Mouse (Mus musculus) Patski (cell line): ENCODE data around the gene Rpa1. TPM values are rescaled to one million over a fixed set of nuclear protein-coding genes. Genes with fewer than 3 reads are reported as not detected.

Source experiments
- ATAC-seq: fragments of 100-300 bp; one replicate; pipeline ENCODE4 v1.8.0; 2021
- CTCF ChIA-PET: fragments of 350-600 bp; sonication (Branson Sonifier 250); formaldehyde crosslinking; loops from one replicate; lab custom pipeline; 2022; ENCODE audit warnings: inconsistent platforms; lab: Charles Lee
- POLR2A ChIA-PET: fragments of 350-600 bp; sonication (Branson Sonifier 250); formaldehyde crosslinking; loops from one replicate; lab custom pipeline; 2022; ENCODE audit warnings: antibody characterized with exemption, inconsistent platforms; lab: Charles Lee
- DNase-seq: peaks from one replicate; pipeline ENCODE4 v3.0.0-alpha.2; 2011; ENCODE audit warnings: low read depth, low spot score
- H3K27me3 ChIP-seq: fragments of 371-371 bp; one replicate; pipeline ENCODE4 v1.5.1; 2021
- CTCF ChIP-seq: fragments of 100-300 bp; IDR thresholded peaks from one replicate; pipeline ENCODE4 v1.5.1; 2021
- in situ Hi-C: fragments of 300-500 bp; cut with MboI; formaldehyde crosslinking; loops from 3 replicates; pipeline ENCODE4 v1.11.1; 2018; ENCODE audit warnings: low pct_unique_long_range_greater_than_20kb, mixed read lengths
- polyA plus RNA-seq: library from polyadenylated mRNA; unstranded; gene quantifications from one replicate; pipeline ENCODE4 v1.2.3, GENCODE M21; 2021

Gene Rpa1
- polyA plus RNA-seq, 1 experiment from 2014 or later = 64.8 TPM

DNA sequence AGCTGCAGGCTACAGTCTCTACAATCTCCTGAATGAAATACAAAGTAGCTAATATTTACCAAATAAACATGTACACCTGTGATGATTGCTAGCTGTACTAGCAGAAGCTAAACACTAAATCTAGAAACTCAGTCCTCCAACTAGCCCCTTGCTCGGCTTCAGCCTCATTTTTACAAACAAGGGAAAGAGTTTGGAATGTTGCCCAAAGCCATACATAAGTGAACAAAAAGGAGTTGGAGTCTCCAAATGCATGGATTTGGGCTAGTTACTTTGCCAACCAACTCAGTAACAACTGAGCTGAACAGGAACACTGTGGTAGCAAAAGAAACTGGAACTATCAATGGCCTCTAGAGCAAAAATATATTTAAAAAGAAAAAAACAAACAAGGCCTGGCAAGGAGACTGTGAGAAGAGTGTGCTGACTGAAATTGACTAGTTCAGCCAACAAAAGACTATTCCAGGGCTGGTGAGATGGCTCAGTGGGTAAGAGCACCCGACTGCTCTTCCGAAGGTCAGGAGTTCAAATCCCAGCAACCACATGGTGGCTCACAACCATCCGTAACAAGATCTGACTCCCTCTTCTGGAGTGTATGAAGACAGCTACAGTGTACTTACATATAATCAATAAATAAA lies 1.5 kb downstream of the Rpa1 start:
- ChIA-PET CTCF (no interaction called here), POLR2A (interaction anchor here (0.8 kb wide), 1 partner anchor 15 kb away, joined by 3 read pairs; no protein-coding TSS in a partner anchor)
- in situ Hi-C loops = no loop called here
- ATAC-seq (no peak), DNase-seq (no peak)
- no peak for TF ChIP-seq CTCF
- no peaks in the 10 kb centered on the region for H3K27me3 ChIP-seq

DNA sequence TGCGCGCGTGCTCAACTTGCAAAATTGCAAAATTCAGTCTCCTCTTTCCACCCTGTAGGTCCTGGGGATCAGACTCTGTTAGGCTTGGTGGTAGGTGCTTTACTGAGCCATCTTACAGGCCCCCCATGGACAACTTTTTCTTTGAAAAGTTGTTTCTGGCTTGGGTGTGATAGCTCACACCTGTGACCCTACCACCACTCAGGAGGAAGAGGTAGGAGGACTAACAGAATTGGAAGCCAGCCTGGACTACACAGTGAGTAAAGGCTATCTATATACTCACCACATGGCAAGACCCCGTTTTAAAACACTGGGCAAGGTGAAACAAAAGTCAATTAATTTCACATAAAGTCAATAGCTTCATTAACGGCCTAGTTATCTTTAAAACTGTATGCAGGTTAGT lies 3.4 kb downstream of the Rpa1 start:
- ATAC-seq (no peak), DNase-seq (no peak)

DNA sequence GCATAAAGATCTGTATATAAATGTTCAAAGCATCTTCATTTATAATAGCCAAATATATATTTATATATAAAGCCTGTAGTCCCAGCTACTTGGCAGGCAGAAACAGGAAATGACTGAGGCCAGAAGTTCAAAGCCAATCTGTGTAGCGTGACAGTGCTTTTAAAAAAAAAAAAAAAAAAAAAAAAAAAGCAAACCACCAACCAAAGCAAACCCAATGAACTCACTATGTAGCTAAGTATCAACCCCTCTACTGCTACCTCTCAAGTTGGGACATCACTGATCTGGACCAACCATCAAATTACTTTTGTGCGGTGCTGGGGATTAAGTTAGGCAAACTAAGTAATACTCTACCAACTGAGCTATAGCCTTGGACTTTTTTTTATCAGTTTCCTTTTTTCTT lies 4.0 kb downstream of the Rpa1 start:
- ATAC-seq = no peak
- TF ChIP-seq CTCF = no peak
- ChIA-PET POLR2A (interaction anchor here (0.6 kb wide), 2 partner anchors 162 to 394 kb away, joined by 3 to 12 read pairs; no protein-coding TSS in a partner anchor), CTCF (interaction anchor here (0.6 to 1.5 kb wide), 2 partner anchors 23 to 62 kb away, joined by 3 to 4 read pairs; no protein-coding TSS in a partner anchor)
- in situ Hi-C loops = no loop called here
- H3K27me3 ChIP-seq = no peaks in the 10 kb centered on the region
- DNase-seq = no peak

More for the DNA sequence above, 3.4 kb downstream of the Rpa1 start:
- CTCF ChIA-PET = interaction anchor here (0.7 to 1.5 kb wide), 2 partner anchors 24 to 27 kb away, joined by 3 to 4 read pairs; no protein-coding TSS in a partner anchor
- in situ Hi-C loops = no loop called here
- no peaks in the 10 kb centered on the region for H3K27me3 ChIP-seq
- no peak for TF ChIP-seq CTCF
- POLR2A ChIA-PET = interaction anchor here (0.6 kb wide), 3 partner anchors 116 to 393 kb away, joined by 3 to 12 read pairs (median 3); no protein-coding TSS in a partner anchor

DNA sequence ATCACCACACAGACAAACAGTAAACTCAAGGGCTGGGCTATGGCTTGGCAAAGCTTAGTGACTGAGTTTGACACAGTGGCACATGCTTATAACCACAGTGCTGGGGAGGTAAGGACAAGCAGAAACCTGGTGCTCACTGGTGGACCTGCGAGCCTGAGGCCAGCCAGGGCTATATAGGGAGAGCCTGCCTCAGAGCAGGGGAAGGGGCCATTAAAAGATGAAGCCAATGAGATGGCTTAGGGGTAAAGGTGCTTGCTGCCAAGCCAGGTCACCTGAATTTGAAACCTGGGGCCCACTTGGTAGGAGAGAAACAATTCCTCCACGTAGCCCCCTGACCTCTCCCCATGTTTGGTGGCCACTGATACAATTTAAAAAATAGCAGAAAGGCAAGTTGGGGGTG lies 5.0 kb downstream of the Rpa1 start:
- no peaks in the 10 kb centered on the region for H3K27me3 ChIP-seq
- ATAC-seq = no peak
- TF ChIP-seq CTCF = no peak
- POLR2A ChIA-PET = no interaction called here
- in situ Hi-C loops = no loop called here
- DNase-seq = no peak
- CTCF ChIA-PET = no interaction called here

DNA sequence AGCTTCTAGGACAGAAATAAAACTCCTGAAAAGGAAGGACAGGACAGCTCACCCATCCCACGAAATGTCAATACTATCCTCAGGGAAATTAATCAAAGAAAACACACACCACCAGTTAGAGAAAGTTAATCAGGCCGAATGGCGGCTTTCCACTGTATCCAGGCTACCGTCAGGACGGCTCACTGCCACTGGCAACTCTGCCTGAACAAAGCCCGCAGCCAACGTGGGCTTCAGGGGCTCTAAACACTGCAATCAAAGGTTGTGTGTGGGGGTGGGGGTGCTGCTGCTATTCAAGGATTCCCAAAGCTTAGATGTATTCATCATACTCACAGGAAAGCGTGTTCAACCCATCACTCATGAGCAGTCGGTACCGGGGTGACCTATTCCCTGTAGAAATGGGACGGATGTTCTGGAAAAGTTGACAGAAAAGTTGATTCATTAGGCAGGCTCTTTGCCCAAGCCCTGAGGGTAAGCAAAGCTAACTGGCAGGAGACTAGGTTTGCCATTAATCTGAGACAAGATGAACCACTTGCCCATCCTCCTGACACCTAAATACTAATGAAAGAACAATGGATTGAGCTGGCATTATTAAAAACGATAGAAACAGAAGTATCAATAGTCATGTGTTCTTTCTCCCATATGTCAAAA lies 7.3 kb downstream of the Rpa1 start:
- in situ Hi-C loops = no loop called here
- ChIA-PET POLR2A (no interaction called here), CTCF (interaction anchor here (1.2 kb wide), 1 partner anchor 9 kb away, joined by 3 read pairs; no protein-coding TSS in a partner anchor)
- H3K27me3 ChIP-seq = no peaks in the 10 kb centered on the region
- ATAC-seq (no peak), DNase-seq (no peak)
- no peak for TF ChIP-seq CTCF

DNA sequence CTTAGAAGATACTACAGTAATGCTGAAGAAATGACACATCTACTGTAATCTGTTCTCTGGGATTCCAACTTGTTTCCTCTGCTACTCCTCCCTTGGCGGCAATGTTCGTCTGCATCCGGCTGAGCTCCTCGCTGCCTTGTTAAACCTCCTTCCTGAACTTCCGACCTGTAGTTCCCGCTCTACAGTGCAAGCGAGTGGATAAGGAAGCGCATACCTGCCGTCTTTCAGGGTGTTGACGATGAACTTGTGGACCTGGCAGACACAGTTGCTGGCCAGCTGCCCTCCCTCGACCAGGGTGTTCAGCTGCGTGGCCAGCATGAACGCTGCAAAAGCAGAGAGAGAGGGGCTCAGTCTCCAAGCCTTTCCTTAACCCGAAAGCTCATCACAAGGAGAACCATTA lies 8.0 kb downstream of the Rpa1 start:
- in situ Hi-C loops = no loop called here
- TF ChIP-seq CTCF = no peak
- DNase-seq = no peak
- H3K27me3 ChIP-seq = no peaks in the 10 kb centered on the region
- ATAC-seq = no peak
- ChIA-PET POLR2A (no interaction called here), CTCF (interaction anchor here (1.4 kb wide), 1 partner anchor 62 kb away, joined by 5 read pairs; no protein-coding TSS in a partner anchor)

DNA sequence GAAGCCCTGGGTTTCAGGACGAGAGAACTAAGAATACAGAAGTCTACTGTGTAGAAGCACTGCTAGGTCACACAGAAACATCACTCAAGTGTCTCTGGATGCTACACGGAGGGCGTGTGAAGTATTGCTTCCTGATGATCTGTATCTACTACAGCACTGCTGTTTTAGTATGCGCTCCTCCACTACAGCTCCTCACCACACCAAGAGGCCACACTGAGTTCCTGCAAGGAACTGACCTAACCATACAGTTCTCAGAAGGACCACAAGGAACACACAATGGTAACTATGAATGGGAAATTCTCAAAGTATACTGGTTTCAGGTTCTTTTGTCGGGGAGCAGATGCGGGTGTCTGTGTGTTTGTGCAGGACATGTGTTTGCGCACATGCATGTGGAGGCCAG lies 10.9 kb downstream of the Rpa1 start:
- ChIA-PET POLR2A (no interaction called here), CTCF (no interaction called here)
- in situ Hi-C loops = no loop called here
- ATAC-seq (no peak), DNase-seq (no peak)
- TF ChIP-seq CTCF = no peak
- H3K27me3 ChIP-seq = no peaks in the 10 kb centered on the region

DNA sequence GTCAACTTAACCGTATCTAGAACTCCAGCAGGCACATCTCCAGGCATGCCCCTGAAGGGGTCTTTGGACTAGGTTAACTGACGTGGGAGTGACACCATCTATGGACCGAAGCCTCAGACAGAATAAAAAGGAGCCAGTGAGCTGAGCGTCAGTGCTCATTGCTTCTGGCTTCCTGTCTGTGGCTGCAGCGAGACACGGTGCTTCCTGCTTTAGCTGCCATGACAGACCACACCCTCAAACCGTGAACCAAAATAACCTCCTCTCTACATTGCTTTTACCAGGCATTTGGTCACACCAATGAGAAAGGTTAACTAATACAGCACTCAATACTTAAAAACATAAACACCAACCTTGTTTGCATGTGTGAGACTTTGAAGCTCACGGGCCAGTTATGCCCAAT lies 11.4 kb downstream of the Rpa1 start:
- POLR2A ChIA-PET = no interaction called here
- CTCF ChIA-PET = no interaction called here
- no peak for ATAC-seq
- no peak for DNase-seq
- no peaks in the 10 kb centered on the region for H3K27me3 ChIP-seq
- in situ Hi-C loops = no loop called here
- no peak for TF ChIP-seq CTCF

DNA sequence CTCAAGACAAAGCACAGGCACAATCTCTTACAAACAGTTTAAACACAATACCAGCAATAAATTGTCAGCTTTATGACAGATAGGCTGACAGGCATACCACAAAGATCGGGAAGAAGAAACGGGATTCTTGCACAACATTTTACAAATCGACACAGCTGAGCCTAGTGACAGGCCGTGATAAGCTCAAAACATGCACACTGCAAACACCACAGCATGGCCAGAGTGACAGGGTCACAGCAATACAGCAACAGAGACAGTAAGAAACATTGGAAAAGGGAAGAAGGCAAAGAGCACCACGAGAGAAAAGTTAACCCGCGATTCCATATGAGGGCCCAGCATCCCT lies 22.2 kb downstream of the Rpa1 start:
- DNase-seq (no peak), ATAC-seq (no peak)
- CTCF ChIA-PET = interaction anchor here (1.0 kb wide), 1 partner anchor 31 kb away, joined by 3 read pairs; no protein-coding TSS in a partner anchor
- in situ Hi-C loops = no loop called here
- H3K27me3 ChIP-seq = no peaks in the 10 kb centered on the region
- POLR2A ChIA-PET = no interaction called here
- TF ChIP-seq CTCF = no peak

DNA sequence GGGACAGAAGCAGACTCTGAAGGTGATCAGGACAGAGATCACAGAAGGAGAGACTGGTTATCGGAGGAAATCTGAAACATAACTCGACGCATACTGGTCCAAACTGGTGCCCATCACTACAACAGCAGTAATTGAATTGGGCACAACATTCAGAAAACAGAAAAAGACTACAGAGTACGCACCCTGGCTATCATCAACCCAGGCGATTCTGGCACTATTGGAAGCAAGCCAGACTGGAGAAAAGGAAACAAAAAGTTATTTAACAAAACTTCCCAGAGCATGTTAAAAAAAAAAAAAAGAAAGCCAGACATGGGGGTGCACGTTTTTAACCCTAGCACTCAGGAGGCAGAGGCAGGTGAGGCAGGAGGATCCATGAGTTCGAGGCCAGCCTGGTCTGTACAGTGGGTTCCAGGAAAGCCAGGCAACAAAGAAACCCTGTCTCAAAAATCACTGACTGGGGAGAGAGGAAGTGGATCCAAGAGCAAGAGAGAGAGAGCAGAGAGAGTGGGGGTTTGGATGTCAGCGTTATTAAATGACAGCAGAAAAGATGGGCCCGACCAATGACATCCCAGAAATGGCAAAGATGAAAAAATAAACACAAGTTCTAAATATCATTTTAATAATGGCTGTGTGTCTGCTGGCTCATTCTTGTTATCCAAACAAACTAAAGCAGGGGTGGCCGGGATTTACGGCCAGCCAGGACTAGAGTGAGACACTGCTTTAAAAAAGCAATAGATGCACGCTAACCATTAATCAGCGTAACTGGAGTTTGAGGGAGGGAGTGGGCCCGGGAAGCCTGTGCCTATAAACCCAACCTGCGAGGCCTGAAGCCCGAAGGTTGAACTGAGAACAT lies 22.8 kb downstream of the Rpa1 start:
- DNase-seq (no peak), ATAC-seq (no peak)
- ChIA-PET CTCF (no interaction called here), POLR2A (no interaction called here)
- no peak for TF ChIP-seq CTCF
- in situ Hi-C loops = no loop called here
- H3K27me3 ChIP-seq = no peaks in the 10 kb centered on the region
